Mouse (Mus musculus): ENCODE data around the gene Eno4. TPM values are rescaled to one million over a fixed set of nuclear protein-coding genes. Genes with fewer than 3 reads are reported as not detected.

Gene Eno4
- 3.0 TPM for polyA plus RNA-seq (2015; fragmentation: Illumina TruSeq; extraction: RNeasy Lipid Tissue Mini Kit (QIAGEN cat#74804); ENCODE audit: low read depth, low replicate concordance)

DNA sequence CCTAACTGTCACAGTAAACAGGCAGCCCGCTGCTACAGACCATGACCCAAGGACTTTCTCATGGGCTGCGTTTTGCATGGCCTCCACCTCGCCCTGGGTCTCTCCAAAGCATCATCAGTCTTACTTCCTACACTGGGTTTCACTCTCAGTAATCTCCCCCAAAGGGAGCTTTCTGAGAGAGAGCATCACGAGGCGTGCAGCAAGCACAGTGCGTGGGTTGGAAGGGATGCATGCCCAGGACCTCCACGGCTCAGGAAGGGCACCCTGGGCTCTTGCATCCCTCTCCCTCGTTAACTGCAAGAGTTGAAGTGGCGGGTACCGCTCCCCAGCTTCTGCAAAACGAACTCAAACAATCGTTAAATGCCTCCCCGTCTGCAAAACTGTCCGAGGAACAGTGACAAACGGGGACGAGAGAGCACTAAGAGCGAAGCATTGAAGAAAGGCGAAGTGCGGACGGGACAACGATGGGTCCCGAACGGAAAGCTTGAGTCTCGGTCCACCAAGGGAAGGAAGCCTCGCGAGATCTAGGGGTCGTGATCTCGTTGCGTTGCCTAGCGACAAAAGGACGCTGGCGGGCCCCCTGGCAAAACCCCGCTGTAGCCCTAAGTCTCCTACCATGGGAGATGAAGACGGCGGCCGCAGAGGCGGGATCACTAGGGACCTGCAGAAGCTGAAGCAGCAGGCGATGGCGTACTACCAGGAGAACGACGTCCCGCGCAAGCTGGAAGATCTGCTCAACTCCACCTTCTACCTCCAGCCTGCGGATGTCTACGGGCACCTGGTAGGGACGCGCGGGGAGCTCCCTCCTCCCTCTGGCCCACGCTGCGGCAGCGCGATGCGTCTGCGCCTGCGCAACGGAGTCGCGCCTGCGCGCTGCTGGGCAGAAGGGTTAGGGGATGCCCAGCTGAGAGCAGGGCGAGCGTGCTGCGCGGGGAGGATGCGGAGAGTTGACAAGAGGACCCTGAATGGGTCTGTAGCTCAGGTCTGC lies at the start of gene Eno4, which contains the start of gene Hspa12a:
TSS of gene Eno4 (plus strand) at position 585 of the 988 bp plus-strand sequence.
TSS of gene Hspa12a (minus strand) at position 814 of the 988 bp plus-strand sequence.

Other genes with a start within 250 kb of the Eno4 start
- gene Pnliprp1, start 214.5 kb upstream of the Eno4 start, polyA plus RNA-seq (2015; fragmentation: Illumina TruSeq; extraction: RNeasy Lipid Tissue Mini Kit (QIAGEN cat#74804); ENCODE audit: low read depth, low replicate concordance), result not detected
- not detected for gene Pnliprp2, start 183.7 kb upstream of the Eno4 start, polyA plus RNA-seq (2015; fragmentation: Illumina TruSeq; extraction: RNeasy Lipid Tissue Mini Kit (QIAGEN cat#74804); ENCODE audit: low read depth, low replicate concordance)
- gene 1700019N19Rik, start 149.0 kb upstream of the Eno4 start, polyA plus RNA-seq (2015; fragmentation: Illumina TruSeq; extraction: RNeasy Lipid Tissue Mini Kit (QIAGEN cat#74804); ENCODE audit: low read depth, low replicate concordance), result not detected
- 118 TPM for gene Hspa12a, start 229 bp downstream of the Eno4 start, polyA plus RNA-seq (2015; fragmentation: Illumina TruSeq; extraction: RNeasy Lipid Tissue Mini Kit (QIAGEN cat#74804); ENCODE audit: low read depth, low replicate concordance)
- gene Shtn1, start 132.7 kb downstream of the Eno4 start, polyA plus RNA-seq (2015; fragmentation: Illumina TruSeq; extraction: RNeasy Lipid Tissue Mini Kit (QIAGEN cat#74804); ENCODE audit: low read depth, low replicate concordance), result 27.0 TPM
- gene Vax1, start 226.6 kb downstream of the Eno4 start, polyA plus RNA-seq (2015; fragmentation: Illumina TruSeq; extraction: RNeasy Lipid Tissue Mini Kit (QIAGEN cat#74804); ENCODE audit: low read depth, low replicate concordance), result 0.62 TPM